In the genomic region with DNA sequence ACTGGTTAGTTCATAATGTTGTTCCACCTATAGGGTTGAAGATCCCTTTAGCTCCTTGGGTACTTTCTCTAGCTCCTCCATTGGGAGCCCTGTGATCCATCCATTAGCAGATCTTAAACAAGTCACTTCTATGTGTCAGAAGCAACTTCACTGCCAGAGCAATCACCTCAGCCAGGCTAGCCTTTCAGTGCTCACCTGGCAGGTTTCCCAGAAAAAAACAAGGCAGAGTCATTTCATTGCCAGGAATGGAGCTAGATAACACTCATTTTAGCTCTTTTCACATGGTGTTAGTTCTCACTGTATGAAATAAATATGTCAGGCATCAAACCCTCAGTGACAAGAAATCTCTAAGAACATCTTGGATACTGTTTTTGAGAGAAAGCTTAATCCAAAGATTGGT, we compare ENCODE assay signal across 27 mouse cellular contexts. TPM values are rescaled to one million over a fixed set of nuclear protein-coding genes. Genes with fewer than 3 reads are reported as not detected.
DNase-seq lines count a peak whose midpoint lies in the region; ATAC-seq and TF ChIP-seq lines count a peak whose summit lies in the region.
"Had no signal": no experiment of that assay in that cellular context is flagged by ENCODE, and none has a peak within 500 bp of the region (broad histone marks: within the 10 kb centered on the region; RNA-seq: fewer than 3 reads in every experiment).

No protein-coding gene starts in this region.

- intact Hi-C loops in heart, postnatal 36 days (cut with DNase I), result no loop called here

- H3K27me3 ChIP-seq in limb, embryonic 14.5 days (ENCODE audit: control insufficient read depth, insufficient read depth, low read length), result no peaks in the 10 kb centered on the region
- H3K27me3 ChIP-seq in limb, embryonic 10.5 days (ENCODE audit: low read depth, poor library complexity, severe bottlenecking), result no peaks in the 10 kb centered on the region
- H3K27me3 ChIP-seq: embryonic facial prominence, embryonic 13.5 days; forebrain, embryonic 12.5 days; intestine, embryonic 15.5 days; limb, embryonic 15.5 days; liver, embryonic 13.5 days; midbrain, embryonic 15.5 days; stomach, embryonic 15.5 days had no signal

- ATAC-seq in limb, embryonic 14.5 days (ENCODE audit: low FRiP score, low read depth), result no peak
- ATAC-seq: CD4-positive, CD25-positive, alpha-beta regulatory T cell, adult 4 months; hindbrain, embryonic 16.5 days; intestine, embryonic 15.5 days; midbrain, embryonic 15.5 days had no signal

- TF ChIP-seq POLR2A in limb, embryonic 14.5 days (IDR thresholded peaks at IDR 0.05; ENCODE audit: borderline replicate concordance, extremely low read depth, insufficient read depth, insufficient read length), result no peak
- TF ChIP-seq POLR2A in brain, embryonic 14.5 days (IDR thresholded peaks at IDR 0.05; ENCODE audit: borderline replicate concordance, extremely low read depth, insufficient read depth, insufficient read length, poor library complexity, severe bottlenecking), result no peak

- no peak for TF ChIP-seq CTCF in brain, embryonic 14.5 days (IDR thresholded peaks at IDR 0.05; ENCODE audit: borderline replicate concordance, extremely low read depth, insufficient read depth, insufficient read length)

- no peak overlapping the region for H3K27ac ChIP-seq in limb, embryonic 14.5 days (replicated peaks; ENCODE audit: low read depth, low read length)
- no peak overlapping the region for H3K27ac ChIP-seq in limb, embryonic 10.5 days
- H3K27ac ChIP-seq: embryonic facial prominence, embryonic 13.5 days; forebrain, embryonic 12.5 days; hindbrain, embryonic 10.5 days; intestine, embryonic 15.5 days; layer of hippocampus, adult 2 months; limb, embryonic 15.5 days; liver, embryonic 13.5 days; midbrain, embryonic 15.5 days; stomach, embryonic 15.5 days had no signal

- no peak overlapping the region for H3K9ac ChIP-seq in limb, embryonic 14.5 days (ENCODE audit: low read depth, low read length, severe bottlenecking)
- H3K9ac ChIP-seq: embryonic facial prominence, embryonic 13.5 days; forebrain, embryonic 12.5 days; intestine, embryonic 15.5 days; limb, embryonic 15.5 days; liver, embryonic 13.5 days; midbrain, embryonic 15.5 days; stomach, embryonic 15.5 days had no signal

- H3K36me3 ChIP-seq in limb, embryonic 14.5 days (ENCODE audit: control insufficient read depth, insufficient read depth, low read length), result no peaks in the 10 kb centered on the region
- no peaks in the 10 kb centered on the region for H3K36me3 ChIP-seq in limb, embryonic 10.5 days
- H3K36me3 ChIP-seq: embryonic facial prominence, embryonic 13.5 days; forebrain, embryonic 12.5 days; hindbrain, embryonic 10.5 days; intestine, embryonic 15.5 days; limb, embryonic 15.5 days; liver, embryonic 13.5 days; midbrain, embryonic 15.5 days; stomach, embryonic 15.5 days had no signal

- peak; percentile 55 to 68 for DNase-seq in cerebellum, postnatal 14 days
- DNase-seq in cerebellum, adult 9-11 months, result no peak
- peak; percentile 24 for DNase-seq in heart, adult 8-10 months (ENCODE audit: low spot score)
- DNase-seq in heart, postnatal 36 days, result no peak
- peak; percentile 22 for DNase-seq in limb, embryonic 14.5 days (ENCODE audit: low spot score)
- no peak for DNase-seq in limb, embryonic 10.5 days (ENCODE audit: low spot score)
- peak; percentile 57 for DNase-seq in brain, embryonic 14.5 days (ENCODE audit: low read depth)
- DNase-seq: adrenal gland, postnatal 14 days; embryo, embryonic 11 days; gastrocnemius, postnatal 10 days; kidney, adult 2 months; kidney, postnatal 36 days; liver, embryonic 13.5 days; lung, adult 18-20 months; lung, postnatal 14 days; right cerebral cortex, postnatal 25 days had no signal

- no peak overlapping the region for H3K4me2 ChIP-seq in limb, embryonic 14.5 days (replicated peaks; ENCODE audit: low read depth, low read length, severe bottlenecking)
- H3K4me2 ChIP-seq: embryonic facial prominence, embryonic 13.5 days; forebrain, embryonic 12.5 days; intestine, embryonic 15.5 days; limb, embryonic 15.5 days; liver, embryonic 13.5 days; midbrain, embryonic 15.5 days; stomach, embryonic 15.5 days had no signal

- no peak overlapping the region for H3K4me3 ChIP-seq in limb, embryonic 14.5 days (replicated peaks; ENCODE audit: low read length)
- H3K4me3 ChIP-seq in limb, embryonic 10.5 days, result no peak overlapping the region
- H3K4me3 ChIP-seq: embryonic facial prominence, embryonic 13.5 days; erythroblast, embryonic 14.5 days; forebrain, embryonic 12.5 days; hindbrain, embryonic 10.5 days; intestine, embryonic 15.5 days; layer of hippocampus, adult 2 months; limb, embryonic 15.5 days; liver, embryonic 13.5 days; midbrain, embryonic 15.5 days; stomach, embryonic 15.5 days had no signal

- H3K9me3 ChIP-seq in limb, embryonic 14.5 days (ENCODE audit: control insufficient read depth, low read length), result no peaks in the 10 kb centered on the region
- no peaks in the 10 kb centered on the region for H3K9me3 ChIP-seq in limb, embryonic 10.5 days (replicated peaks)
- H3K9me3 ChIP-seq: embryonic facial prominence, embryonic 13.5 days; forebrain, embryonic 12.5 days; hindbrain, embryonic 10.5 days; intestine, embryonic 15.5 days; limb, embryonic 15.5 days; liver, embryonic 13.5 days; midbrain, embryonic 15.5 days; stomach, embryonic 15.5 days had no signal

- no peaks in the 10 kb centered on the region for H3K4me1 ChIP-seq in limb, embryonic 14.5 days (ENCODE audit: control insufficient read depth, insufficient read depth, low read length)
- no peaks in the 10 kb centered on the region for H3K4me1 ChIP-seq in limb, embryonic 10.5 days
- H3K4me1 ChIP-seq: embryonic facial prominence, embryonic 13.5 days; forebrain, embryonic 12.5 days; hindbrain, embryonic 10.5 days; intestine, embryonic 15.5 days; limb, embryonic 15.5 days; liver, embryonic 13.5 days; midbrain, embryonic 15.5 days; stomach, embryonic 15.5 days had no signal

RNA-seq across cellular contexts. Expression of a gene that starts 22.8 kb away (rescaled TPM):
- total RNA-seq in heart, adult 8-10 months (2022), result 1 to 10 TPM; 2.2 to 3.5 (median 2.8) TPM
- total RNA-seq in heart, postnatal 36 days (2021), result 1 to 10 TPM; 3.2 to 3.5 TPM
- 6.9 and 7.1 TPM in 2 replicates for polyA plus RNA-seq in limb, embryonic 14.5 days (2012; rRNA removed)
- 9.0 and 12.5 TPM in 2 replicates for polyA plus RNA-seq in limb, embryonic 14.5 days (2014; fragmentation: Nextera tagmentation; extraction: Ambion mirVana)
- polyA plus RNA-seq in limb, embryonic 10.5 days (2016; fragmentation: Nextera tagmentation; extraction: Ambion mirVana), result 18.6 and 25.9 TPM in 2 replicates
- polyA plus RNA-seq in brain, embryonic 14.5 days (2012; rRNA removed), result 7.6 and 16.3 TPM in 2 replicates
- polyA plus RNA-seq: CD4-positive, CD25-positive, alpha-beta regulatory T cell, adult 4 months; erythroblast, embryonic 14.5 days had no signal

Comparison
In these comparisons a context has a peak if more than half of its experiments do, and no peak if none do; other contexts are left out.
1. DNase-seq: peak in cerebellum, postnatal 14 days (2 of 2), heart, adult 8-10 months (single experiment), limb, embryonic 14.5 days (single experiment) and brain, embryonic 14.5 days (single experiment); none in cerebellum, adult 9-11 months (single experiment), heart, postnatal 36 days (0 of 2) and limb, embryonic 10.5 days (single experiment).